In the genomic region with DNA sequence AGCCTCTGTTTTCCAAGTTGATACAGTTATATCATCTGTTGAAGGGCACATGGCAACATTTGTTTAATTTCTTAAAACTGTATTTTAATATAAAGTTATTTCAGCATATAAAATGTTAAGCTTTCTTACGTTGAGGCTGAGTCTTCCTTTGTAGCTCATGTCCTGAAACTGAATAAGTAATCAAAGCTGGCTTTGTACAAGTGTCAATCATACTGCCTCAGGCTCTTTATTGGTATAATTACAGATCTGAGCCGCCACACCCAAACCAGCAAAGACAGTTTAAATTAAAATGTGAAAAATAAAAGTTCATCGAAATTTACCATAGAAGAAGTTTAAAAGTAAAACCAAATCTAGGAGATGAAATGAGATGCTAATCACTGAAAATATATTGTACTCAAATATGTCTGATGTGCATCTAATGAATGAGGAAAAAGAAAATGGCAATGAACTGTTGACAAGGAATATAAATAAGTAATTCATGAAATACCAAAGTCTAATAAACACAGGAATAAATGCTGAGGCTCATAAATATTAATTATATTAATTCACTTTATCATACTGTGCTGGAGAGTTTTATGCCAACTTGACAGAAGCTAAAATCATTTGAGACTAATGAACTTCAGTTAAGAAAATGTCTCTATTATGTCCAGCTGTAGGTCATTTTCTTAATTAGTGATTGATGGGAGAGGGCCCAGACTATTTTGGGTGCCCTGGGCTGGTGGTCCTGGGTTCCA, we compare ENCODE assay signal across 25 mouse cellular contexts.
DNase-seq lines count a peak whose midpoint lies in the region; ATAC-seq and TF ChIP-seq lines count a peak whose summit lies in the region.
"Had no signal": no experiment of that assay in that cellular context is flagged by ENCODE, and none has a peak within 500 bp of the region (broad histone marks: within the 10 kb centered on the region; RNA-seq: fewer than 3 reads in every experiment).

No protein-coding gene starts in this region.

- no peaks in the 10 kb centered on the region for H3K9me3 ChIP-seq in forebrain, embryonic 13.5 days (replicated peaks)
- H3K9me3 ChIP-seq in forebrain, embryonic 12.5 days, result no peaks in the 10 kb centered on the region
- no peaks in the 10 kb centered on the region for H3K9me3 ChIP-seq in forebrain, embryonic 16.5 days (ENCODE audit: control insufficient read depth, low read length)
- no peaks in the 10 kb centered on the region for H3K9me3 ChIP-seq in forebrain, embryonic 10.5 days
- H3K9me3 ChIP-seq: embryonic facial prominence, embryonic 13.5 days; embryonic facial prominence, embryonic 15.5 days; G1E had no signal

- no peak overlapping the region for H3K4me2 ChIP-seq in forebrain, embryonic 13.5 days
- no peak overlapping the region for H3K4me2 ChIP-seq in forebrain, embryonic 12.5 days
- H3K4me2 ChIP-seq in forebrain, embryonic 16.5 days (ENCODE audit: low read length), result no peak overlapping the region
- H3K4me2 ChIP-seq: embryonic facial prominence, embryonic 13.5 days; embryonic facial prominence, embryonic 15.5 days had no signal

- no peaks in the 10 kb centered on the region for H3K27me3 ChIP-seq in forebrain, embryonic 13.5 days
- no peaks in the 10 kb centered on the region for H3K27me3 ChIP-seq in forebrain, embryonic 12.5 days
- H3K27me3 ChIP-seq in forebrain, embryonic 16.5 days (replicated peaks; ENCODE audit: control insufficient read depth, insufficient read depth, low read length), result no peaks in the 10 kb centered on the region
- no peaks in the 10 kb centered on the region for H3K27me3 ChIP-seq in forebrain, embryonic 10.5 days (ENCODE audit: poor library complexity, severe bottlenecking)
- H3K27me3 ChIP-seq: CH12.LX; embryonic facial prominence, embryonic 13.5 days; embryonic facial prominence, embryonic 15.5 days; Patski had no signal

- no peaks in the 10 kb centered on the region for H3K4me1 ChIP-seq in forebrain, embryonic 13.5 days
- H3K4me1 ChIP-seq in forebrain, embryonic 12.5 days, result no peaks in the 10 kb centered on the region
- H3K4me1 ChIP-seq in forebrain, embryonic 16.5 days (replicated peaks; ENCODE audit: control insufficient read depth, insufficient read depth, low read length), result no peaks in the 10 kb centered on the region
- no peaks in the 10 kb centered on the region for H3K4me1 ChIP-seq in forebrain, embryonic 10.5 days
- H3K4me1 ChIP-seq: embryonic facial prominence, embryonic 13.5 days; embryonic facial prominence, embryonic 15.5 days had no signal

- TF ChIP-seq CTCF in layer of hippocampus, adult 2 months (conservative IDR thresholded peaks at IDR 0.05), result no peak

- H3K36me3 ChIP-seq in forebrain, embryonic 13.5 days (ENCODE audit: poor library complexity, severe bottlenecking), result no peaks in the 10 kb centered on the region
- H3K36me3 ChIP-seq in forebrain, embryonic 12.5 days (replicated peaks), result no peaks in the 10 kb centered on the region
- H3K36me3 ChIP-seq in forebrain, embryonic 16.5 days (ENCODE audit: control insufficient read depth, insufficient read depth), result no peaks in the 10 kb centered on the region
- no peaks in the 10 kb centered on the region for H3K36me3 ChIP-seq in forebrain, embryonic 10.5 days (replicated peaks)
- H3K36me3 ChIP-seq: embryonic facial prominence, embryonic 13.5 days; embryonic facial prominence, embryonic 15.5 days; G1E had no signal

- H3K27ac ChIP-seq in forebrain, embryonic 13.5 days, result no peak overlapping the region
- no peak overlapping the region for H3K27ac ChIP-seq in forebrain, embryonic 12.5 days
- no peak overlapping the region for H3K27ac ChIP-seq in forebrain, embryonic 16.5 days (ENCODE audit: low read length)
- no peak overlapping the region for H3K27ac ChIP-seq in forebrain, embryonic 10.5 days
- peak overlapping the region; percentile 68; the same call in 1 of the 2 replicates for H3K27ac ChIP-seq in layer of hippocampus, adult 2 months
- H3K27ac ChIP-seq: embryonic facial prominence, embryonic 13.5 days; embryonic facial prominence, embryonic 15.5 days had no signal

- peak; percentile 77 for ATAC-seq in forebrain, embryonic 13.5 days
- no peak for ATAC-seq in forebrain, embryonic 12.5 days (ENCODE audit: low FRiP score)
- peak; percentile 74 for ATAC-seq in forebrain, embryonic 16.5 days
- ATAC-seq: activated CD4-positive, CD25-positive, alpha-beta regulatory T cell, adult 4 months; CD4-positive, CD25-positive, alpha-beta regulatory T cell, adult 4 months; Patski had no signal

- DNase-seq in forebrain, embryonic 10.5 days (ENCODE audit: extremely low spot score, low spot score), result no peak
- DNase-seq in layer of hippocampus, adult 2 months (ENCODE audit: low spot score in 2 of 2), result no peak
- no peak for DNase-seq in layer of hippocampus, postnatal 10 days (ENCODE audit: low spot score in 2 of 2)
- DNase-seq: adrenal gland, adult 8-10 months; adrenal gland, postnatal 14 days; adrenal gland, postnatal 36 days; B cell, adult 2 months; cerebellum, adult 11 months; cerebellum, adult 18-20 months; cerebellum, adult 8-10 months; cerebellum, adult 9-11 months; cerebellum, postnatal 14 days; cerebellum, postnatal 36 days; embryo, embryonic 11 days had no signal

- no peak overlapping the region for H3K4me3 ChIP-seq in forebrain, embryonic 13.5 days
- no peak overlapping the region for H3K4me3 ChIP-seq in forebrain, embryonic 12.5 days (replicated peaks)
- no peak overlapping the region for H3K4me3 ChIP-seq in forebrain, embryonic 16.5 days (replicated peaks; ENCODE audit: low read length)
- H3K4me3 ChIP-seq in forebrain, embryonic 10.5 days, result no peak overlapping the region
- no peak overlapping the region for H3K4me3 ChIP-seq in layer of hippocampus, adult 2 months
- H3K4me3 ChIP-seq: embryonic facial prominence, embryonic 13.5 days; embryonic facial prominence, embryonic 15.5 days; erythroblast, embryonic 14.5 days had no signal

- 48% methylated on average over 3 of the region's 3 CpGs for WGBS in forebrain, embryonic 13.5 days
- WGBS in forebrain, embryonic 12.5 days, result 43% methylated on average over 3 of the region's 3 CpGs
- WGBS in forebrain, embryonic 16.5 days, result 46% methylated on average over 3 of the region's 3 CpGs
- WGBS in forebrain, embryonic 10.5 days, result 71% methylated on average over 3 of the region's 3 CpGs

- H3K9ac ChIP-seq in forebrain, embryonic 13.5 days, result no peak overlapping the region
- no peak overlapping the region for H3K9ac ChIP-seq in forebrain, embryonic 12.5 days
- no peak overlapping the region for H3K9ac ChIP-seq in forebrain, embryonic 16.5 days (replicated peaks; ENCODE audit: low read depth, low read length)
- H3K9ac ChIP-seq: embryonic facial prominence, embryonic 13.5 days; embryonic facial prominence, embryonic 15.5 days had no signal
